Mouse (Mus musculus): Measurements from ENCODE around the gene Gnai1. TPM values are rescaled to one million over a fixed set of nuclear protein-coding genes. Genes with fewer than 3 reads are reported as not detected.

Gene Gnai1
- polyA plus RNA-seq, 1 experiment from 2014 or later, result 20.7 TPM

DNA sequence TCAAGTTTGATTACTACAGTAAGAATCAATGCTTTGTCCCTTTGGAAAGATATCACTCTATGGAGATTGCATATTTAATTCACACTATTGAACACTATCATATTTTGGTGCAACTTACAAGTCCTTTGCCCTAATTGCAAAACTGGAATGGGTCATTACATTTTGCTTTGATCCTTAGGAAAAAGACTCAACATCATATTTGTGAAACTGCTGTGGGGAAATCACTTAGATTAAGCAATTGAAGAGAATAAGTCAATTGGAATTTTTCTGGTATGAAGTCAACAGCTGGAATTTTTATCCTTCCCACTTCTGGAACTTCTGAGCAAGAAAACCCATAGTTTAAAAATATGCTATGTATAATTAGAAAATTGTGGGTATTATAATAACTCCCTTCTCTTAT, 142.3 kb downstream of the Gnai1 start:
- no peak for ATAC-seq (ENCODE audit: insufficient number of reproducible peaks, insufficient read depth, low FRiP score, low read depth)
- H3K36me3 ChIP-seq (ENCODE audit: control insufficient read depth, insufficient read depth, low read length), result no peaks in the 10 kb centered on the region
- H3K9ac ChIP-seq (replicated peaks; ENCODE audit: low read depth, low read length), result no peak overlapping the region
- H3K9me3 ChIP-seq (ENCODE audit: control insufficient read depth, low read depth, low read length), result no peaks in the 10 kb centered on the region
- no peaks in the 10 kb centered on the region for H3K27me3 ChIP-seq (ENCODE audit: control insufficient read depth, insufficient read depth, low read length)
- no peak overlapping the region for H3K4me2 ChIP-seq (replicated peaks; ENCODE audit: low read depth, low read length)
- H3K27ac ChIP-seq (ENCODE audit: low read length), result no peak overlapping the region
- H3K4me1 ChIP-seq (ENCODE audit: control insufficient read depth, insufficient read depth, low read length), result no peaks in the 10 kb centered on the region
- H3K4me3 ChIP-seq (ENCODE audit: low read depth, low read length), result no peak overlapping the region
